ENCODE assay signal across 9 mouse cellular contexts in the genomic region with DNA sequence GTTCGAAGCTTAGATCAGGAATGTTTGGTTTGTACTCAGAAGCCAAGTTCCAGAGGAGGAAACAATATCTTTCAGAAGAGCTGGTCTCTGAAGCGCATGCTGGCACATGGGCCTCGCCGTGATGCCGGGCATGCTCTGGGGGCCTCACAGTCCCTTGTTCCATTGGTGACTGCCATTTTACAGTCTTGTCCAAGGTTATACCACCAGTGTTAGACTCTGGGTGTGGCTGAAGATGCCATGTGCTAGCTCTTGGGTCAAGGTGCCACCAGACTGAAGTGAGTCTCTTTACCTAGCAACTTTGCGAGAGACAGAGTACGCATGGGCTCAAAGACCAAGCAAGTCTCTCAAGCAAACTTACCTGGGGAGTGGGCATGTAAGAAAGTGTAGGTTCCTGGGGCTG.
DNase-seq lines count a peak whose midpoint lies in the region; ATAC-seq and TF ChIP-seq lines count a peak whose summit lies in the region.
"Had no signal": no experiment of that assay in that cellular context is flagged by ENCODE, and none has a peak within 500 bp of the region (broad histone marks: within the 10 kb centered on the region; RNA-seq: fewer than 3 reads in every experiment).

No protein-coding gene starts in this region.

- peak overlapping the region; percentile 22 to 29; a peak in 2 of 4 replicates for H3K27ac ChIP-seq in heart, embryonic 14.5 days (replicated peaks in 1 of 2; ENCODE audit: control insufficient read depth in 1 of 2, insufficient read depth in 1 of 2, low read depth in 2 of 2, low read length in 2 of 2)
- peak overlapping the region; percentile 91 for H3K27ac ChIP-seq in neural tube, embryonic 11.5 days (ENCODE audit: low read depth, low read length)
- H3K27ac ChIP-seq in intestine, postnatal 0 days (ENCODE audit: low read depth, low read length): peak overlapping the region; percentile 5; the same call in 1 of the 2 replicates

- no peak overlapping the region for H3K4me2 ChIP-seq in heart, embryonic 14.5 days (ENCODE audit: low read length)
- no peak overlapping the region for H3K4me2 ChIP-seq in neural tube, embryonic 11.5 days (ENCODE audit: low read depth)
- no peak overlapping the region for H3K4me2 ChIP-seq in intestine, postnatal 0 days (replicated peaks; ENCODE audit: low read depth)

- no peak overlapping the region for H3K9ac ChIP-seq in heart, embryonic 14.5 days (ENCODE audit: low read length)
- no peak overlapping the region for H3K9ac ChIP-seq in neural tube, embryonic 11.5 days (ENCODE audit: low read length)
- H3K9ac ChIP-seq in intestine, postnatal 0 days (ENCODE audit: low read depth, low read length): no peak overlapping the region

- TF ChIP-seq CTCF in intestine, postnatal 0 days (IDR thresholded peaks at IDR 0.05; ENCODE audit: low read depth): no peak

- no peak for DNase-seq in heart, postnatal 36 days
- DNase-seq in neural tube, embryonic 11.5 days (ENCODE audit: low spot score): no peak
- DNase-seq in neural tube, embryonic 10.5 days (ENCODE audit: extremely low spot score, low spot score): no peak
- DNase-seq in embryo, embryonic 10.5 days (ENCODE audit: low spot score): no peak
- DNase-seq in thymus, postnatal 0 days (ENCODE audit: low spot score): no peak
- DNase-seq in frontal cortex, postnatal 25 days (ENCODE audit: low spot score in 2 of 2): no peak
- DNase-seq: gastrocnemius, postnatal 14 days had no signal

- peaks cover 33% of the 10 kb centered on the region in 2 experiments for H3K4me1 ChIP-seq in heart, embryonic 14.5 days (ENCODE audit: control insufficient read depth in 2 of 2, insufficient read depth in 2 of 2, low read length in 2 of 2)
- H3K4me1 ChIP-seq in neural tube, embryonic 11.5 days (ENCODE audit: control insufficient read depth, insufficient read depth, low read length): peaks cover 52% of the 10 kb centered on the region
- H3K4me1 ChIP-seq in intestine, postnatal 0 days (replicated peaks; ENCODE audit: control insufficient read depth, insufficient read depth, low read length): peaks cover 32% of the 10 kb centered on the region

- intact Hi-C loops in heart, postnatal 36 days (cut with DNase I): no loop called here

- peaks cover 3% of the 10 kb centered on the region; the same call in 1 of the 2 replicates for H3K27me3 ChIP-seq in heart, embryonic 14.5 days (ENCODE audit: control insufficient read depth, insufficient read depth, low read length)
- H3K27me3 ChIP-seq in neural tube, embryonic 11.5 days (ENCODE audit: control insufficient read depth, insufficient read depth, low read length): no peaks in the 10 kb centered on the region
- H3K27me3 ChIP-seq in intestine, postnatal 0 days (replicated peaks; ENCODE audit: control insufficient read depth, insufficient read depth, low read length): no peaks in the 10 kb centered on the region

- WGBS in heart, embryonic 14.5 days: 85% methylated on average over 7 of the region's 7 CpGs
- 81% methylated on average over 7 of the region's 7 CpGs for WGBS in neural tube, embryonic 11.5 days
- WGBS in intestine, postnatal 0 days: 76% methylated on average over 7 of the region's 7 CpGs

- H3K4me3 ChIP-seq in heart, embryonic 14.5 days (ENCODE audit: control insufficient read depth in 1 of 2, insufficient read depth in 1 of 2, low read depth in 1 of 2, low read length in 2 of 2): no peak overlapping the region
- H3K4me3 ChIP-seq in neural tube, embryonic 11.5 days (ENCODE audit: low read depth, low read length): no peak overlapping the region
- H3K4me3 ChIP-seq in intestine, postnatal 0 days (ENCODE audit: low read depth, low read length): no peak overlapping the region

- no peaks in the 10 kb centered on the region for H3K9me3 ChIP-seq in heart, embryonic 14.5 days (ENCODE audit: control insufficient read depth, low read length)
- no peaks in the 10 kb centered on the region for H3K9me3 ChIP-seq in neural tube, embryonic 11.5 days (ENCODE audit: control insufficient read depth, low read length)
- no peaks in the 10 kb centered on the region for H3K9me3 ChIP-seq in intestine, postnatal 0 days (ENCODE audit: control insufficient read depth)

- no peaks in the 10 kb centered on the region for H3K36me3 ChIP-seq in heart, embryonic 14.5 days (ENCODE audit: control insufficient read depth, insufficient read depth, low read length)
- 0 out of 2 replicates have a peak, but pooled peaks cover 2% of the 10 kb centered on the region for H3K36me3 ChIP-seq in neural tube, embryonic 11.5 days (ENCODE audit: control insufficient read depth, insufficient read depth, low read length)
- peaks cover 15% of the 10 kb centered on the region; the same call in 1 of the 2 replicates for H3K36me3 ChIP-seq in intestine, postnatal 0 days (ENCODE audit: control insufficient read depth, insufficient read depth)

- no peak for ATAC-seq in heart, embryonic 14.5 days (ENCODE audit: insufficient number of reproducible peaks, insufficient read depth, low FRiP score, low read depth)
- no peak for ATAC-seq in neural tube, embryonic 11.5 days (ENCODE audit: insufficient read depth, low FRiP score, low TSS enrichment)
- ATAC-seq in intestine, postnatal 0 days: no peak

Comparison
In these comparisons a context has a peak if more than half of its experiments do, and no peak if none do; other contexts are left out.
1. H3K27ac ChIP-seq: peak in every context shown above with its lines; median percentile 91 in neural tube, embryonic 11.5 days; 26 in heart, embryonic 14.5 days; 5 in intestine, postnatal 0 days.